Mouse (Mus musculus) cerebellum, adult 2 months (tissue): ENCODE data around the gene Ahnak.

ENCODE experiments used
- CTCF ChIP-seq: fragments of 200-500 bp; IDR thresholded peaks from 2 replicates; pipeline ENCODE4 v1.5.1; 2011; ENCODE audit warnings: low read depth, mild to moderate bottlenecking, control low read depth, low read length, moderate library complexity, borderline replicate concordance; ENCODE audit not compliant: insufficient read depth
- POLR2A ChIP-seq: fragments of 200-500 bp; IDR thresholded peaks from 2 replicates; pipeline ENCODE4 v1.6.1; 2011; ENCODE audit warnings: low read length, control low read depth, borderline replicate concordance; ENCODE audit not compliant: insufficient read depth

DNA sequence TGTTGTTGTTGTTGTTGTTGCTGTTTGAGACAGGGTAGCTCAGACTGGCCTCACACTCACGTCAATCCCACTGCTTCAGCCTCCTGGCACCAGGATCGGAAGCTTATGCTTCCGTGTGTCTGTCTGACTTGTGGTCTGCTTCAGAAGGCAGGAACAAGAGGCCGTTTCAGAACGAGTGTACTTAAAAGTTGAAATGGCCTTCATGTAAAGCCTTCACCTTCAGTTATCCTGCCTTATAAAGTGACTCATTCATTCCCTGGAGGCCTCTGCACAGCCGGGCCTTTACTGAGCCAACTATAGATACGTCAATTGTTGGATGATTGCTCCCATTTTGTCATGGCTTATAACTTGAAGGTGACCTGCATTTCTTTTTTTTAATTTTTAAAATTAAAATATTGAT is 70.3 kb downstream of the Ahnak start:
- TF ChIP-seq CTCF (no peak), POLR2A (no peak)
